In the genomic region with DNA sequence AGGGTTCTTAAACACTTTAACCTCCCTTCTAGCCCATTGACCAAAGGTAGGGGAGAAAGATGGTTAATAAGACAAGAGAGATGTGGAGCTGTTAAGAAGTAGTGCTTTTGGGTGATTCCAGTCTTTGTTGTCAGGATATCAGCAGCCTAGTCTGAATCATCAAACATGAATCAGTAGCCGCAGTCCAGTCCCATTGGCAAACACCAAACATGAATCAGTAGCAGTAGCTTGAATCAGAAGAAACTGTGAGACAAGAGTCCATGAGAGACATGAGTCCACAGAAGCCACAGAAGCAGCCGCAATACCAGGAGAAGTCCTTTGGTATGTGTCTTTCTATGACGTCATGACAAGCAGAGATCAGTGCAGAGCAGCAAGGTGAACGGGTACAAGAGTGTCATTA, we compare ENCODE assay signal across 20 mouse cellular contexts.
DNase-seq lines count a peak whose midpoint lies in the region; ATAC-seq lines count a peak whose summit lies in the region.
"Had no signal": no experiment of that assay in that cellular context is flagged by ENCODE, and none has a peak within 500 bp of the region (broad histone marks: within the 10 kb centered on the region; RNA-seq: fewer than 3 reads in every experiment).

No protein-coding gene starts in this region.

- no peak overlapping the region for H3K27ac ChIP-seq in forebrain, embryonic 15.5 days (replicated peaks)
- H3K27ac ChIP-seq: embryonic facial prominence, embryonic 10.5 days; embryonic facial prominence, embryonic 12.5 days; forebrain, embryonic 13.5 days; gastrocnemius, adult 2 months had no signal

- H3K27me3 ChIP-seq in forebrain, embryonic 15.5 days = no peaks in the 10 kb centered on the region
- H3K27me3 ChIP-seq: CH12.LX; embryonic facial prominence, embryonic 12.5 days; forebrain, embryonic 13.5 days had no signal

- no peaks in the 10 kb centered on the region for H3K36me3 ChIP-seq in forebrain, embryonic 15.5 days
- H3K36me3 ChIP-seq: embryonic facial prominence, embryonic 10.5 days; embryonic facial prominence, embryonic 12.5 days; G1E had no signal

- H3K4me1 ChIP-seq in forebrain, embryonic 15.5 days = peaks cover 11% of the 10 kb centered on the region
- H3K4me1 ChIP-seq: embryonic facial prominence, embryonic 10.5 days had no signal

- 93% methylated on average over 4 of the region's 4 CpGs for WGBS in forebrain, embryonic 15.5 days

- no peak overlapping the region for H3K4me2 ChIP-seq in forebrain, embryonic 15.5 days (replicated peaks)
- H3K4me2 ChIP-seq: embryonic facial prominence, embryonic 12.5 days; forebrain, embryonic 13.5 days had no signal

- no peak for ATAC-seq in forebrain, embryonic 15.5 days (replicated peaks)
- ATAC-seq: activated CD4-positive, CD25-positive, alpha-beta regulatory T cell, adult 4 months; CD4-positive, CD25-positive, alpha-beta regulatory T cell, adult 4 months; forebrain, embryonic 13.5 days; forebrain, embryonic 16.5 days; Patski had no signal

- H3K4me3 ChIP-seq in forebrain, embryonic 15.5 days = no peak overlapping the region
- H3K4me3 ChIP-seq: embryonic facial prominence, embryonic 10.5 days; embryonic facial prominence, embryonic 12.5 days; forebrain, embryonic 13.5 days; gastrocnemius, adult 2 months had no signal

- H3K9me3 ChIP-seq in forebrain, embryonic 15.5 days = no peaks in the 10 kb centered on the region
- H3K9me3 ChIP-seq: embryonic facial prominence, embryonic 10.5 days; embryonic facial prominence, embryonic 12.5 days; forebrain, embryonic 13.5 days; G1E had no signal

- no peak overlapping the region for H3K9ac ChIP-seq in forebrain, embryonic 15.5 days (replicated peaks)
- H3K9ac ChIP-seq: embryonic facial prominence, embryonic 12.5 days; forebrain, embryonic 13.5 days had no signal

- DNase-seq in adrenal gland, adult 2 months = peak; percentile 60
- DNase-seq in adrenal gland, adult 18-20 months (ENCODE audit: low spot score in 2 of 2) = no peak
- DNase-seq in adrenal gland, postnatal 36 days = peak; percentile 19 to 35
- no peak for DNase-seq in adrenal gland, postnatal 4 days (ENCODE audit: low spot score in 2 of 2)
- DNase-seq: B cell, adult 2 months; cerebellum, adult 11-12 months; cerebellum, adult 2 months; cerebellum, postnatal 10 days; cerebellum, postnatal 25 days; gastrocnemius, adult 2 months had no signal

Comparison
In these comparisons a context has a peak if more than half of its experiments do, and no peak if none do; other contexts are left out.
1. DNase-seq: peak in adrenal gland, adult 2 months (single experiment) and adrenal gland, postnatal 36 days (2 of 2); none in adrenal gland, adult 18-20 months (0 of 2) and adrenal gland, postnatal 4 days (0 of 2).